10 mouse cellular contexts compared by ENCODE assay signal in the genomic region with DNA sequence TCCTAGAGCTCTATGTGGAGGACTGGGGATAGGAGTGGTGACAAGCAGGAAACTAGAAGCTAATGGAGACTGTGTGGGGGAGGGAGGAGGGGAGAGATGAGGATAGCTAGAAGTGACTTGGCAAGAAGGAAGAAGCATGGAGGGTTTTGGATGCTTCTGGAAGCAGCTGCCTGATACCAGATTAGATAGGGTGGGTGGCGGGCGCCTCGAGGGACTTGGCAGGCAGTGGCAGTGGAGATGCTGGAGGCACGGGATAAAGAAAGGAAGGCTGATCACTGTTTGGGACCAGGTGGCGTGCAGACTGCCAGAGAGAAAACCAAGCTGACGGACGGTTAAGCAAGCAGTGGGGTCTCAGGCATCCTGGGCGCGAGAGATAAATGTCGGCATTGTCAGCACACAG. TPM values are rescaled to one million over a fixed set of nuclear protein-coding genes. Genes with fewer than 3 reads are reported as not detected.
A peak's percentile ranks its signal among the peaks of the same experiment; 100 is the strongest.
DNase-seq lines count a peak whose midpoint lies in the region; ATAC-seq and TF ChIP-seq lines count a peak whose summit lies in the region.
"Had no signal": no experiment of that assay in that cellular context is flagged by ENCODE, and none has a peak within 500 bp of the region (broad histone marks: within the 10 kb centered on the region; RNA-seq: fewer than 3 reads in every experiment).

No protein-coding gene starts in this region.

- H3K4me2 ChIP-seq in lung, postnatal 0 days (replicated peaks; ENCODE audit: low read depth, low read length), result no peak overlapping the region

- no peak overlapping the region for H3K4me3 ChIP-seq in lung, postnatal 0 days (ENCODE audit: low read depth, low read length)

- H3K36me3 ChIP-seq in lung, postnatal 0 days (ENCODE audit: insufficient read depth, low read length), result no peaks in the 10 kb centered on the region

- 18% methylated on average over 10 of the region's 10 CpGs for WGBS in lung, postnatal 0 days

- H3K27ac ChIP-seq in lung, postnatal 0 days (ENCODE audit: low read length), result no peak overlapping the region

- TF ChIP-seq EP300 in lung, postnatal 0 days (IDR thresholded peaks at IDR 0.05), result no peak

- H3K9me3 ChIP-seq in lung, postnatal 0 days (ENCODE audit: low read length), result no peaks in the 10 kb centered on the region

- no peak for ATAC-seq in lung, postnatal 0 days
- ATAC-seq in cerebellum, adult (ENCODE audit: insufficient number of reproducible peaks, low FRiP score, low TSS enrichment), result no peak

- H3K27me3 ChIP-seq in lung, postnatal 0 days (replicated peaks; ENCODE audit: insufficient read depth, low read length), result no peaks in the 10 kb centered on the region

- H3K9ac ChIP-seq in lung, postnatal 0 days (replicated peaks; ENCODE audit: low read depth), result no peak overlapping the region

- DNase-seq in lung, postnatal 10 days, result peak; percentile 47
- no peak for DNase-seq in lung, postnatal 0 days (ENCODE audit: low spot score)
- peak; percentile 37 to 50 for DNase-seq in frontal cortex, postnatal 25 days (ENCODE audit: low spot score in 2 of 2)
- DNase-seq in left cerebral cortex, adult 18-20 months (ENCODE audit: low spot score in 2 of 2), result peak; percentile 69 to 82
- peak; percentile 78 for DNase-seq in right cerebral cortex, postnatal 14 days
- DNase-seq in cerebellum, adult 9-10 months, result no peak
- no peak for DNase-seq in adipocyte (ENCODE audit: low spot score)

- no peaks in the 10 kb centered on the region for H3K4me1 ChIP-seq in lung, postnatal 0 days (ENCODE audit: insufficient read depth, low read depth, low read length)

- TF ChIP-seq CTCF in lung, postnatal 0 days (IDR thresholded peaks at IDR 0.05), result no peak

RNA-seq across cellular contexts. Expression of gene Golt1a, which starts 2.3 kb away (rescaled TPM):
- polyA plus RNA-seq in lung, postnatal 0 days (2015; fragmentation: Nextera tagmentation; extraction: Ambion mirVana), result 0.26 and 1.2 TPM in 2 replicates
- 1 to 10 TPM in 1 of 2 experiments, not detected in 1; 1.1 TPM for total RNA-seq in left cerebral cortex, adult 18-20 months (2021)
- polyA plus RNA-seq: testis, adult 2 months had no signal

RNA-seq across cellular contexts. Expression of gene Kiss1, which starts 9.7 kb away (rescaled TPM):
- polyA plus RNA-seq in lung, postnatal 0 days (2015; fragmentation: Nextera tagmentation; extraction: Ambion mirVana), result 15.2 and 19.2 TPM in 2 replicates
- not detected for total RNA-seq in left cerebral cortex, adult 18-20 months (2021)
- polyA plus RNA-seq: gonadal fat pad, adult 2 months had no signal

RNA-seq across cellular contexts. Expression of gene Ren1, which starts 38.4 kb away (rescaled TPM):
- polyA plus RNA-seq in lung, postnatal 0 days (2015; fragmentation: Nextera tagmentation; extraction: Ambion mirVana), result 0.61 and 1.3 TPM in 2 replicates
- not detected for total RNA-seq in left cerebral cortex, adult 18-20 months (2021)

RNA-seq across cellular contexts. Expression of gene Etnk2, which starts 51.4 kb away (rescaled TPM):
- 0.77 and 0.81 TPM in 2 replicates for polyA plus RNA-seq in lung, postnatal 0 days (2015; fragmentation: Nextera tagmentation; extraction: Ambion mirVana)
- 10 to 100 TPM; 11.2 to 11.6 TPM for total RNA-seq in left cerebral cortex, adult 18-20 months (2021)

Comparison
In these comparisons a context has a peak if more than half of its experiments do, and no peak if none do; other contexts are left out.
1. DNase-seq: peak in lung, postnatal 10 days (single experiment), frontal cortex, postnatal 25 days (2 of 2), left cerebral cortex, adult 18-20 months (2 of 2) and right cerebral cortex, postnatal 14 days (single experiment); none in lung, postnatal 0 days (single experiment), cerebellum, adult 9-10 months (single experiment) and adipocyte (single experiment).